Mouse (Mus musculus): ENCODE data around the gene Adarb1.

Adarb1 gene

DNA sequence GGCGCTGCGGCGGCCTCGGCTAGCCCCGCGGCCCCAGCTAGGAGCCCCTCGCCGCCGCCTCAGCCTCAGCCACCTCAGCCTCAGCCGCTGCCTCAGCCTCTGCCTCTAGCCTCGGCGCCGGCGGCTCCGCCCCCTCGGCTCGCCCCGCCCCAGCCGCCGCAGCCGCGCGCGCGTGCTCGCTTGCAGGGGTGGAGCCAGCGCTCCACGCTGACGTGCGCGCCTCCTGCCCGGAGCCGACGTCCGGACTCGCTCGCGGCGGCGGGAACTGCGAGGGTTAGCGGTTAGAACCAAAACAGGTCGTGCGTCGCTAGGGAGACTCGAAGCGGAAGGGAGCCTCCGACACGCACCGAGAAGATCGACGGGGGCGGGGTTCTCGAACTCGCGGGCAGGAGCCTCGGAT, at the start of gene Adarb1:
Gene Adarb1, minus strand, starts transcription at position 133 of the 400 bp plus-strand sequence.
- under 1% methylated on average over 57 of the region's 57 CpGs for WGBS

DNA sequence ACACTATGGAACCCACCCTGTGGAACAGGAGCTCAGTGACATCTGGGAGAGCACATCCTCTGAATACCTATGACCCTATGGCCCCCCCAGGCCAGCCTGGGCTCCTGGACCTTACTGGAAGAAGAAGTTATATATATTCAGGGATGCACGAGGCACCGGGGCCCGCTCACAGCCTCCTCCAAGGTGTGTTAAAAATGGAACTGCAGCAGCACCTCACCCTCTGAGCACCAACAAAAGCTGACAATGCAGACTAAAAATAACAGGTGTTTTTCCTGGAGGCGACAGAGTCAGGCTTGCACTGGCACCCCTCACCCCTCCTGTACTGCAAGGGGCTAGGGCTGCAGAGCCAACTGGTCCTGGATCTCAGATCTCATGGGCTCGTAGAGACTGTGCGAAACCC, 49.3 kb upstream of the Adarb1 start:
- WGBS, result 51% methylated on average over 6 of the region's 6 CpGs

DNA sequence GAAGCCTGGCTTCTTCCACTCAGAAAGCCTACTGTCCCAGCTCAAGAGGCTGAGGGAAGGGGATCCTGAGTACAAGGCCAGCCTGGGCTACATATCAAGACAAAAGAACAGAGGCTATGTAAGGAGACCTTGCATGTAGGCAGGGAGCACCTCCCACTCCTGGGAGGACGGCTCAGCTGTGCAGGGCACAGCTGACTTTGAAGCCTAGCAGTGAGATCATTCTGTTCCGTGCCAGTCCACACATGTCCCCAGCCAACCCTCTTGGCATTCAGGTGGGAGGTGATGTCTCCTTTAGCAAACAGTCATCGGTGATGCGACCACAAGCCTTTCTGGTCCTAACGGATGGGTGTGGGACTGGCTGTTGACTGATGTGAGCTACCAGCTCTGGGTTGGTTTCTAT, 47.8 kb upstream of the Adarb1 start:
- 43% methylated on average over 5 of the region's 5 CpGs for WGBS

DNA sequence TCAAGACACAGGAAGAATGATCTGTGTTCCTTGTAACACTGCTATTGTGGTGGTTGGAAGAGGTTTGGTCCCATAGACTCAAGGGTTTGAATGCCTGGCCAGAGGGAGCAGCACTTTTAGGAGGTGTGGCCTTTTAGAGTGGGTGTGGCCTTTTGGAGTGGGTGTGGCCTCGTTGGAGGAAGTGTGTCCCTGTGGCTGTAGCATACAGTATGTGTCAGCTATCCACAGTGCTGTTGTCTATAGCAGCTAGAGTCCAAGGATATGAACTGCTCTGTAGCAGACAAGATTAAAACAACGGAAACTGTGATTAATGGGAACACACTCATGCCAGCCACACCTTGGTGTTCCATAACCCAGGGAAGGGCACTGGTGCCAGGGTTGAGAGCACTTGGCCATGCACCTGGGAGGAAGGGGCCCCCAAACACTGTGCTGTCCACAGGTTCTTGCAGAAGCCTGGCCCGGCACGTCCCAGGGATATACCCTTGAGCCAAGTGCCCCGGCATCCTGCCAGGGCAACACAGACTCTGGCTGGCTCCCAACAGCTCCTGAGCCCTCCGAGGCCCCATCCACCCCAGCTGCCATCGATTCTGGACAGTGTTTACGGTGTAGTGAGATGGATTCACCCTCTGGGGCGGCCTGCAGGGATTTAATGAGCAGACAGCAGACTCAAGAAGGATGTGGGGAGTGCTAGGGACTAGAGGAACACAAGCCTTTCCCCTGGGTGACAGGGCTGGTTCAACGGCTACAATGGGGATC, 46.3 kb upstream of the Adarb1 start:
- 56% methylated on average over 10 of the region's 10 CpGs for WGBS

DNA sequence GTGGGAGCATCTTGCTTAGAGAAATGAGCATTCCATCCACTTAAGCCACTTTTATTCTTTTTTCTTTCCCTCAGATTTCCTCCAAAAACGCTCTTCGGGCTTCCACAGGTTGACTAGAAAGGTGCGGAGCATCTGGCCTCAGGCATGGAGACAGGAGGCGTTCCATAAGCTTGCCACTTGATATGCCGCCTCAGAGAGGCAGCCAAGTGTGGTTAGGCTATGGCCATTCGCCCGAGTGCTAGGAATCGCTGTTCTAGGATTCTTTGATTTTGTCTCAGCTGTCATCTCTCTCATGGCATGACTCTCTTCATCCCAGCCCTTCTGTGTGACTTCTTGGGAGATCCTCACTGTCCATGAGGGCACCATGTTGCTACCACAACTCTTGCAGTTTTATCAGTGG, 43.1 kb upstream of the Adarb1 start:
- WGBS, result 81% methylated on average over 8 of the region's 8 CpGs

DNA sequence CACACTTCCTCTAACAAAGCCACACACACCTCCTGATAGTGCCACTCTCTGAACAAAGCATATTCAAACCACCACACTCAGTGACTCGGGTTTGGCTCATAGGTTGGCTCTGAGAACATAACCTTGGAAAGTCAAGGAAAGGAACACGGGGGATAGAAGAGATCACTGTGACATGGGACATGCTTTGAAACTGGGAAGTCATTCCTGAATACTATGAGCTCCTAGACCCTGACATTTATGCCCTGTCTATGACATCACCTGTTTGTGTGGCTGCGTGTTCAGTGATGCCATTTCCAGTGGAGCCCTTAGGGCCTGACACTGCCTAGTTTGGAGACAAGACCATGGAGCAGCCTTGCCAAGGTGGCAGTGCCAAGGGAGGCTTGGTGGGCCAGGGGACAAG, 39.6 kb upstream of the Adarb1 start:
- 85% methylated on average over 3 of the region's 3 CpGs for WGBS

DNA sequence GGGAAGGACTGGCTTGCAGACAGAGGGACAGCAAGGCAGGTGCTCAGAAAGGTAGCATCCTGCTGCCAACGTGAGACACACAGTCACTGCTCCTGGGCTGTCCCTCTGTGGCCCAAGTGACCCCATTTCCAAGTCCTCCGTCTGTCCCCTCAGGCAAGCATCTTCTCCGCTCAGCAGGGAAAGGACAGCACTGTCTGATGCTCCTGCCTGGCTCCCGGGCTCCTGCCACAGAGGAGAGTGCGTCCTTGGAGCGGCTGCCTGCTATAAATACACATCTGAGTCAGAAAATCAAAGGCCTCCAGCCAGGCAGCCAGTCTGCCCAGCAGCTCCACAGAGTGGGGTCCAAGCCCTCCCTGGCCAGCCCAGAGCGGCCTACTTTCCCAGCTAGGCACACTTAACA, 38.4 kb upstream of the Adarb1 start:
- WGBS, result 70% methylated on average over 7 of the region's 7 CpGs

DNA sequence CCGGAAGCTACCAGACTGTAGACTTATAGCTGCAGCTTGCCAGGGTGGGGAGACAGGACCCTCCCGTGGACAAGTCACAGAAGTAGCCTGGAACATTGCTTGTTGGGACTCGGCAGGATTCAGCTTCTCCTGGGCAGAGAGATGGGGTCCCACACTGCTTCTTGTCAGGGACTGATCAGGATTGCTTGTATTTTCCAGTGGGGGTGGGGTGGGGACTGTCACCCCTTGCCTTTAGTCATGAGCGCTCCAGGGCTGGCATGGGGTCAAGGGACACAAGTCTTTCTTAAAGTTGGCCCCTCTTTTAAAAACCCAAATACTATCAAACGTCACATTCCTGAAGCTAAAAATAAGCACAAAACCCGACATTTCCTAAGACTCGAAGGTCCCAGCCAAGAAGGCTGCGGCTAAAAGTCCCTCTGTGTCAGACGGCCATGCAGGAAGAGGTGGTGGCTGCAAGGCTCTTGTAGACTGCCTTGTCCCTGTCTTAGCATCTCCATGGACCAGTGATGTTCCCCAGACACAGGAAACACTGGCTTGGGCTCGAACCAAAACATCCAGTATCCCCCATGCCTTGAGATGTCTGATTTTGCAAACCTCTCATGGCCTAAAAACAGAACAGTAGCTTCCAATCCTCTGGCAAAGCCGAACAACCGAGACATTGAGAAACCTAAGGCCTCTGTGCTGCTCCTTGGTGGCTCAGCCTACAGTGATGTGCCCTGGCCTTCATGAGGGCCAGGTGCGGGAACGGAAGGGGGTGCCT, 37.4 kb upstream of the Adarb1 start:
- 79% methylated on average over 14 of the region's 14 CpGs for WGBS

DNA sequence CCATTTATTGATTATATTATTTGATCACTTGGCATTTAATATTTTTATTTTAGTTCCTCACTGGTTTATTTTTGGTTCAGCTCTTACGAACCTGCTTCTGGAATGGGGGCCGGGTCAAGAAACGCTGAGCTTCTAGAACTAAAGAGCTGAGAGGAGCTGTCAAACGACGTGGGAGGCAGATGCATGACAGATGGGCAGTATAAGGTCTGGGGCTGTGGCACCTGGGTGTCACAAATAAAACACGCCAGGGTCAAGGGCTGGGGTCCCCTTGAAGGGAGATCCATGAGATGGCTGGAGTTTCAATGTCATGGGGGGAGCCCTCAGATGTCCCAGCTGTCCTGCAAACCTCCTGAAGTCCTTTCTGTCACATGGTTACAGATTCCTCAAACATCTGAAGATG, 36.7 kb upstream of the Adarb1 start:
- WGBS, result 87% methylated on average over 6 of the region's 6 CpGs

DNA sequence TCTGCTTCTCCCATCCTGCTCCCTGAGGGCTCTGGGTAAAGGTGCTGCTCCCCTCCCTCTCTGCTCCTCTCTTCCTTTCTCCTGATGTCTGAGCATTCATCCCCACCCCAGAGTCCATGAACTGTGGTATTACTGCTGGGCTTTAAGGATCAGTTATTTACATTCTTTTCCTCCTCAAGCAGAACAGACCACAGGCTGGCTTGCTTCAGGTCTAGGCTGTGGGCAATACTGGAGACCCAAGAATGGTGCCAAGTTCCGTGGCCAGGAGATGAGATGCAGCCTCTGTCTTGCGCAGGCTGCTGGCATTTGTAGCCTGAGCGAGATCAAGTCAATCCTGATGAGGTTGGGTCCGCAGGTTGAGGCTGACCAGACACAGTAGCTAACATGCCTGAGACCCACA, 33.8 kb upstream of the Adarb1 start:
- over 99% methylated on average over 4 of the region's 4 CpGs for WGBS

DNA sequence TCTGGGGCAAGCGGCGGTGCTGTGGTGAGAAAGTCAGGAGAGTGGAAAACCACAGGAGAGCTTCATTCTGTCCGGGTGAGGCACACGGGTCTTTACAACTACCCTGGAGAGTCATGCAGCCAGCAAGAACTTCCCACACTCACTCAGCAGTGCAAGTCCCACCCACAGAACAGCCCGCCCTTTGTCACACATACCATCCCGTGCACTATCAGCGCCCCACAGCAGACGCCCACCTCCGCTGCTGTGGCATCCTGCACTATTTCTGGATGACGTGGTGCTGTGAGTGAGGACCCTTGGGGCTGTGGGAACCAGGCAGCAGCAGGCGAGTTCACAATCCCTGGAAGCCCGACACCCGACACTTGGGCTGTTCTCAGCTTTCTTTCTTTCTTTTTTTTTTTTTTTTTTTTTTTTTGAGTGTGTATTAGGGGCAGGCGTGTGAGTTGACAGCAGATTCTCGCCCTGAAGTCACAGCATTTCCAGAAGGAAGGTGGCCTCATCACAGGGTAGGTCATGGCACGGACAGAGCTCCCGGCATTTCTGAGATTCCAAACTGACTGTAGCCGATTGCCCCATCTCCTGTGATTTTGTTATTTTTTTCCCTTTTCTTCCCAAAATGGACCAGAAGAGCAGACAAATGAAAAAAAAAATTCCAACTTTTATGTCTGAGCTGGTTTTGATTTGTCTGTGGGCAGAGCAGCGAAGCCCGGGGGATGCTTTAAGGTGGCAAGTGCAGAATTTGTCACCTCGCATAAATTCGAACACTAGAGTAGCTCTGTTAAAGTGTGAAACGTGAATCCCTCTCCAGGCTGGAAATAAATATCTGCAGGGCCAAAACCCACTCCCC, 31.5 kb upstream of the Adarb1 start:
- 37% methylated on average over 23 of the region's 23 CpGs for WGBS

DNA sequence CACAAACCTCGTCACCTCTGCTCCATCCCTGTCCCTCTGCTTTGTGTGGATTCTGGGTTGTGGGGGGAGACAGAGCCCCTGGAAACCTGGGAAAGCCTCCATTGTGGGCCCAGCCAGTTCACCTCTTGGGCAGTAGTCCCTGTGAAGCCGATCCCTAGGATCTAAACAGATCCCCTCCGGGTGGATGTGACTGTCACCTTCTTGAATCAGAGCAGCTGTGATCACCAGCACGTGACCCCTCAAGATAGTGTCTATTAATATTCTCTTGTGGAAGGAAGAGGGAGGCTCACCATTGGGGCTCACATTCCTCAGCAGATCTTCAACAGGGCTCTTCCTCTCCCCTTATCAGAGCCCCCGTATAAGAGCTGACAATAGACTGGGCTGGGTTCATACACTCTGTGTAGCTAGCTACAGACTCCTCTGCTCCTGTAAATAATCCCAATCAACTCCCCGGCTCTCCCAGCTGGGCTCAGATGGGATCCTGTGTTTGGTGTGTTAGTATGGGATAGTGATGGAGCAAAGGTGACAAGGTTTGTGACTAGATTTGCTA, 30.7 kb upstream of the Adarb1 start:
- WGBS, result 65% methylated on average over 6 of the region's 6 CpGs

DNA sequence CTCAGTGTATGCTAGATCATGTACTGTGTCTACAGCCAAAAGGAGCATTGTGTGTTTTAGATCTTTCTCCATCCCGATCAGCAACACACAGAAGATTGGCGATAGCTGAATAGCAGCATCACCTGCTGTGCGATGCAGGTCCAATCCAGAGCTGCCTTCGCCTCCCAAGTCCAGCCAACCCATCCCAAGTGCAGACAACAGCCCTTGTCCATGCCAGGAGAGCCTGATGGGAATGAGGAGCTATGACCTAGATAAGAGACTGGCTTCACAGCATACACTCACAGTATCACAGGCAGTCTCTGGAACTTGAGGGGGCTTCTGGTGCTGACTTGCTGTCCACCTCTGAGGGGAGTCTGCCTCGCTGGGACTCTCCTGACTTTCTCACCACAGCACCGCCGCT, 30.1 kb upstream of the Adarb1 start:
- WGBS, result 72% methylated on average over 7 of the region's 7 CpGs

DNA sequence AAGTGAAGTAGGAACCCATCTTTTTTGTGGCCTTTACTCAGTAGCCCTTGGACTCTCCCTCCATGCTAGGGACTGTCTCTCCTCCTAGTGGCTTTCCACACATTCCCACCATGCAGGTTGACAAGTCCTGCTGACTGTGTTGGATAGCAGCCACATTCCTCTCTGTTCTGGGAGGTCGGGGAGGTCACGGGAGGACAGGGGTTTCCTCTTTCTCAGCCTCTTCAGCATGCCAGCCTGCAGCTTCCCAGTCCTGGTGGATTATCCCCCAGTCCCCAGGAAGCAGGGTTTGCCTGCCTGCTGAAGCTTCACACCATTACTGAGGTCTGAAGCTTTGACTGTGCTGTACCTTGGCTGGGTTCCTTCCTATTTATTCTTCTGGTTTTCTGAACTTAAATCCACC, 29.7 kb upstream of the Adarb1 start:
- WGBS, result 31% methylated on average over 2 of the region's 2 CpGs

DNA sequence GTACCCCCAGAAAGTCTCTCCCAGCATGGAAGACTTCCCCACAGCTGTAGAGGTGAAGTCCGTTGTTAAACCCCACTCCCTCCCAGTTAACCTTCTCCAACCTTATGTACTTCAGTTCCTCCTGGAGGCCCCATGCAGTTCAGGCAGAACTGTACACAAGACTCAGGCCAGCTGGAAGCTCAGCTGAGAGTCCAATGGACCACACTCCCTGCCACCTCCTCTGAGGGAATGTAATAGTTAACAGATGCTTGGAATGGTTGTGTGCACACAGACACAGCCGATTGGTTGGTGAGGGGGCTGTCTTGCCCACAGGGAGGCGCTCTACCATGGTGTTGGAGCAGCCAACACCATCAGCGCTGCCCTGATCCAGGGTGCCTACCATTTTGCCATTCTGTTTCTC, 24.2 kb upstream of the Adarb1 start:
- 87% methylated on average over 4 of the region's 4 CpGs for WGBS

DNA sequence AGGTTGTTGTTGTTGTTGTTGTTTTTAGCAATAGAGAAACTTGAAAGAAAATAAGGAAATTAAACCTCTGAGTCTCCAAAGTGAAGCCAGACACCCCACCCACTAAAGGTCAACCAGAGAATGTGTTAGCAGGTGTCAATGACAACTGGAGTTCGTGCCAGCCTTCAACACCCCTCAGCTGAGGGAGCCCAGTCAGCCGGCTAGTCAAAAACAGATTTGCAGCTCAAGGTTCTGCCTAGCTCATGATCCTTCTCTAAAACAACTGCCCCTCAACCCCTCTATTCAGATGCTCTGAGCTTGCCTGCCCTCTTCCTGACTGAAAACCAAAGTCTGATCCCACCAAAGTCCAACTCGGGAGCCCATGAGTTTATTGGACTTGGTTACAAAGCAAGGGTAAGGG, 23.7 kb upstream of the Adarb1 start:
- WGBS, result 89% methylated on average over 3 of the region's 3 CpGs

DNA sequence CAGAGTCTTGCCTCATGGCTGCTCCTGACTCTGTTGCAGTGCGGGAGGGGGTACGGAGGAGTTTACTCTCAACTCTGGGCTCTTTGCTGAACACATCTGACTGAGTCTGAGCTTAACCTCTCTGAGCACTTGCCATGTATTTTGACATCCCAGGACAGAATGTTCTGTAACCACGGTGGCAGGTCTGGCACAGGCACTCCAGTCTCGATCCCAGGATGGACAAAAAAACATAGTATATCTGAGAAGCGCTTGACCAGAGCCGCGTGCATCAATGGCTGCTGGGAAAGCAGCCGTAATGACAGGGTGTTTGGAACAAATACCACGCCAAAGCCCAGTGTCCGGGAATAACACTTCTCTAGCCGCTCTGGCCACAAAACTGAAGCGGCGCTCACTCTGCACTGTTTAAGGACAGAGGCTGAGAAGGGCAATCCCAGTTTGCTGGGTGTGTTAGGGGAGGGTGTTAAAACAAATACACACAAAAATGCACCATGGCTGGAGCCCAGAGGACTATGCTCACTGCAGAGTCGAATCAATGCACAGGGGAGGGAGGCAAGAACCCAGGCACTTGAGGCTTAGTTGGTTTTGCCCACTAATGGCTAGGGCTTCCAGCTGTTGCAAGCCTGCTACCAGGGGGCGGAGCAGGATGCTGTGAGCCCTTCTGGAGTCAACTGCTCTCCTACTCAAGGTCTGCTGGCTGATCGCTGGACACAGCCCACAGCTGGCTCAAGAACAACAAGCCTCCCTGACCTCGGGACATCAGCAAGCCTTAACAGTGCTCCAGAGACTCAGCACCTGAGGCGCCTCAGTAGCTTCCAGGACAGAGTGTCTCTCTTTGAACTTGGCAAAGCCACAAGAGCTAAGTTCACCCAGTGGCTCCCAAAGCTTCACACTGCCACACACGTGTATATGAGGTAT, 23.0 kb upstream of the Adarb1 start:
- WGBS, result 67% methylated on average over 19 of the region's 19 CpGs

DNA sequence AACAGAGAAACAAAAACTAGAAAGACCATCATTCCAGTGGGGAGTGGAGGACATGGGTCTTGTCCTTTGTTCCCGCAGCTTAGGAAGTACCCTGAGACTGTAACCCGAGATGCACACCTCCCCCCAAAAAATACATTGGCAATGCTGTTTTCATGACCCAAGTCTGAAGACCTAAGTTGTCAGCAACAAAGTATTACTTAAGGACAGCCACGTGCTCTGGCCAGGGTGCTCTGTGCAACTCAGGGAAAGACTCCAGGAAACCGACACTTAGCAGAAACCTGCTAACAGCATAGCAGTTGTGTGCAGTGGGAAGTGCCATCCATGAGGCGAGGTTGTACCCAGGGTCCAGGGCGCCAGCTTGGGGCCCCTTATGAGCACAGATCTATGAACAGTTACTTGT, 22.2 kb upstream of the Adarb1 start:
- WGBS, result 58% methylated on average over 6 of the region's 6 CpGs

DNA sequence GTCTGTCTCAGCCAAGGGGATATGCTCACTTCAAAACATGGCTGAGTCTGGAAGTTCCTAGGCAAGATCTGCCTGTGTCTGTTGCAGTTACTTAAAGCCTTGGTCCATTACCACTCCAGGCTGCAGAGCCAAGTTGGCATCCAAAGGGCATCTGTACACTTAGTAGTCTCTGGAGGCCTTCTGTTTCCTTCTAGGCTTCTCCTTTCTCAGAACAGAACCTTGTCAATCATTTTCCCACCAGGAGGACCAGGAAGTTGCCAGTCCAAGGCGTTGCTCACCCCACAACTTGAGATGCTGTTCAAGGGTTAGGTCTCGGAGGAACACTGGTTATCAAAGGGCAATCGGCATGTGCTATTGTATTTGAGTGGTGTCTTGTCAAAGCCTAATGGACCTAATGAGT, 21.0 kb upstream of the Adarb1 start:
- 88% methylated on average over 3 of the region's 3 CpGs for WGBS

DNA sequence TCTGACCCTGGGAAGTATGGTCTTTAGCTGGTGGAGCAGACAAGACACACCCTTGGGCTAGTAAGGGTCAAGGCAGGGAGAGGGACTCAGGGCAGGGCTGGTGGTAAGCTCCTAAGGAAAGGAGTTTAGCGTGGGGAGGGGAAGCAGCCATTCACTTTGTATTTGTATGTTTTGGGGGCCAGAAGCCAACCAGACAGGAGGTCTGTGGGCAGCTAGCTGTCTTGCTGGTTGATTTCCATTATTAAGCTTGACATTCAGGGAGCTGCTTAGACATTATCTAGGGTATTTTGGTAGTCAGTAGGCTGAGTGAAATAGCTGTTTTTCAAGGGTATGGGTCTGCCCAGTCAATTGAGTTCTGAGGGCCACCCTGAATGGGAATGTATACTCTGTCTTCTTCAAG, 20.0 kb upstream of the Adarb1 start:
- 67% methylated on average over 1 of the region's 1 CpGs for WGBS

DNA sequence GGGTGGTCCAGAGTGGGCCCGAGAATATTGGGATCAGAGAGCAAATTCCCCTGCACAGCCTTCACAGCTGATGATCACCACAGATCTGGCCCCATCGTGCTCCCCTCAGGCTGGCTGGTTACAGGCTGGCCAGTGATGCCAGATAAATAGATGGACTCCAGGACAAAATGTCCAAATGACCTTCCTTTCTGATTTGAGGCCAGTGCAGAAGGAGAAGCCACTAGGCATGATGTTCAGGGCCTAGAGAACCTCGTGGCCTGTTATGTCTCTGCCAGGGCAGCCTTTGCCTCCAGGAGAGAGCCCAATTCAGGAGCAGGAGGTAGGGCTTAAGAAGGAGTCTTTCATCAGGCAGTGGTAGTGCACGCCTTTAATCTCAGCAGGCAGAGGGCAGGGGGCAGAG, 17.3 kb upstream of the Adarb1 start:
- WGBS, result 74% methylated on average over 4 of the region's 4 CpGs
